Mouse (Mus musculus): ENCODE results near the gene Srarp. TPM values are rescaled to one million over a fixed set of nuclear protein-coding genes. Genes with fewer than 3 reads are reported as not detected.

The Srarp gene
- polyA plus RNA-seq, 1 experiment from 2014 or later = not detected

GRCm38 (mm10) chr4:141466289-141466795 is 30.4 kb upstream of the Srarp start:
- no peak overlapping the region for H3K4me3 ChIP-seq (ENCODE audit: low read depth, low read length)
- no peak overlapping the region for H3K9ac ChIP-seq (ENCODE audit: low read depth, low read length)
- H3K4me1 ChIP-seq (replicated peaks; ENCODE audit: control insufficient read depth, insufficient read depth, low read length) = no peaks in the 10 kb centered on the region
- TF ChIP-seq CTCF (IDR thresholded peaks at IDR 0.05; ENCODE audit: low read depth) = no peak
- H3K4me2 ChIP-seq (replicated peaks; ENCODE audit: low read depth) = no peak overlapping the region
- peaks cover 93% of the 10 kb centered on the region for H3K36me3 ChIP-seq (ENCODE audit: control insufficient read depth, insufficient read depth)
- no peak for ATAC-seq
- WGBS = 89% methylated on average over 16 of the region's 16 CpGs
- H3K27me3 ChIP-seq (replicated peaks; ENCODE audit: control insufficient read depth, insufficient read depth, low read length) = no peaks in the 10 kb centered on the region
- no peaks in the 10 kb centered on the region for H3K9me3 ChIP-seq (ENCODE audit: control insufficient read depth)
- H3K27ac ChIP-seq (ENCODE audit: low read depth, low read length) = peak overlapping the region; percentile 21; the same call in 1 of the 2 replicates

DNA sequence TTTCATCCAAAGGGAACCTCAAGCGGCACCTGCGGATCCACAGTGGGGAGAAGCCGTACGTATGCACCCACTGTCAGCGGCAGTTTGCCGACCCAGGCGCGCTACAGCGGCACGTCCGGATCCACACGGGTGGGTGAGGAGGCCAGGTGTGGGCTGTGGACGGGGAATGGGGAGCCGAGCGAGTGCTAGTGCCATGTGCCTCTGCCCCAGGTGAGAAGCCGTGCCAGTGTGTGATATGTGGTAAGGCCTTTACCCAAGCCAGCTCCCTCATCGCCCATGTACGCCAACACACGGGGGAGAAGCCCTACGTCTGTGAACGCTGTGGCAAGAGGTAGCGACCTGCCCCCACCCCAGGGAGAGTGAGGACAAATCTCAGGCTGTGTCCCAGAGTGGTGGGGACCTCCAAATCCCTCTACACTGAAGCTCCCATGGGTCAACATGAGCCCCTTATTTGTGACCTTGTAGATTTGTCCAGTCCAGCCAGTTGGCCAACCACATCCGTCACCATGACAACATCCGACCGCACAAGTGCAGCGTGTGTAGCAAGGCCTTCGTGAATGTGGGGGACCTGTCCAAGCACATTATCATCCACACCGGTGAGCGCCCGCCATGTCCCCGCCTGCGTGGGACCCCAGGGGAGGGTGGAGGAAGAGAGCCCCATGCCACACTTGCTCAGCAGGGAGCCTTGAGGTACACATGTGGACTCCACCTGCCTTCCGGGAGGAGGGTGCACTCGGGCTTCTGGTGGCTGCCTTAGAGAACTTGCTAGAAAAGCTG is 29.8 kb upstream of the Srarp start:
- H3K4me2 ChIP-seq (replicated peaks; ENCODE audit: low read depth) = no peak overlapping the region

DNA sequence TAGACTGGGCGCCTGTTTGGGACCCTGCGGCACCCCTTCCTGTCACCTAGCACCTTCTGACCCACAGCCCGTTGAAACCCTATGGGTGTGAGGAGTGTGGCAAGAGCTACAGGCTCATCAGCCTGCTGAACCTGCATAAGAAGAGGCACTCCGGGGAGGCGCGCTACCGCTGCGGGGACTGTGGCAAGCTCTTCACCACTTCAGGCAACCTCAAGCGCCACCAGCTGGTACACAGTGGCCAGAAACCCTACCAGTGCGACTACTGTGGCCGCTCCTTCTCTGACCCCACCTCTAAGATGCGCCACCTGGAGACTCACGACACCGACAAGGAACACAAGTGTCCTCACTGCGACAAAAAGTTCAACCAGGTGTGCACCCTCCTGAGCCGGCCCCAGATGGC is 28.8 kb upstream of the Srarp start:
- WGBS = 78% methylated on average over 16 of the region's 16 CpGs
- Histone ChIP-seq H3K36me3 (ENCODE audit: control insufficient read depth, insufficient read depth) (peaks cover 86% of the 10 kb centered on the region), H3K4me1 (replicated peaks; ENCODE audit: control insufficient read depth, insufficient read depth, low read length) (no peaks in the 10 kb centered on the region), H3K27ac (ENCODE audit: low read depth, low read length) (0 out of 2 replicates have a peak overlapping the region, but pooled peaks have one; percentile 4), H3K9me3 (ENCODE audit: control insufficient read depth) (no peaks in the 10 kb centered on the region), H3K4me2 (replicated peaks; ENCODE audit: low read depth) (no peak overlapping the region), H3K4me3 (ENCODE audit: low read depth, low read length) (no peak overlapping the region), H3K9ac (ENCODE audit: low read depth, low read length) (no peak overlapping the region), H3K27me3 (replicated peaks; ENCODE audit: control insufficient read depth, insufficient read depth, low read length) (no peaks in the 10 kb centered on the region)
- TF ChIP-seq CTCF (IDR thresholded peaks at IDR 0.05; ENCODE audit: low read depth) = no peak
- no peak for ATAC-seq

More for the DNA sequence above, 29.8 kb upstream of the Srarp start:
- Histone ChIP-seq H3K4me1 (replicated peaks; ENCODE audit: control insufficient read depth, insufficient read depth, low read length) (no peaks in the 10 kb centered on the region), H3K36me3 (ENCODE audit: control insufficient read depth, insufficient read depth) (peaks cover 90% of the 10 kb centered on the region), H3K27me3 (replicated peaks; ENCODE audit: control insufficient read depth, insufficient read depth, low read length) (no peaks in the 10 kb centered on the region), H3K4me3 (ENCODE audit: low read depth, low read length) (no peak overlapping the region), H3K27ac (ENCODE audit: low read depth, low read length) (peak overlapping the region; percentile 21; the same call in 1 of the 2 replicates), H3K9me3 (ENCODE audit: control insufficient read depth) (no peaks in the 10 kb centered on the region), H3K9ac (ENCODE audit: low read depth, low read length) (no peak overlapping the region)
- WGBS = 89% methylated on average over 34 of the region's 34 CpGs
- no peak for TF ChIP-seq CTCF (IDR thresholded peaks at IDR 0.05; ENCODE audit: low read depth)
- ATAC-seq = no peak

- no peaks in the 10 kb centered on the region for H3K27me3 ChIP-seq (replicated peaks; ENCODE audit: control insufficient read depth, insufficient read depth, low read length)
- H3K9ac ChIP-seq (ENCODE audit: low read depth, low read length) = no peak overlapping the region
- no peak overlapping the region for H3K27ac ChIP-seq (ENCODE audit: low read depth, low read length)
- no peaks in the 10 kb centered on the region for H3K9me3 ChIP-seq (ENCODE audit: control insufficient read depth)
- TF ChIP-seq CTCF (IDR thresholded peaks at IDR 0.05; ENCODE audit: low read depth) = no peak
- no peaks in the 10 kb centered on the region for H3K4me1 ChIP-seq (replicated peaks; ENCODE audit: control insufficient read depth, insufficient read depth, low read length)
- 69% methylated on average over 14 of the region's 14 CpGs for WGBS
- H3K36me3 ChIP-seq (ENCODE audit: control insufficient read depth, insufficient read depth) = peaks cover 74% of the 10 kb centered on the region
- no peak overlapping the region for H3K4me2 ChIP-seq (replicated peaks; ENCODE audit: low read depth)
- ATAC-seq = no peak
- H3K4me3 ChIP-seq (ENCODE audit: low read depth, low read length) = no peak overlapping the region
Measured at GRCm38 (mm10) chr4:141463472-141463871, 27.6 kb upstream of the Srarp start.

GRCm38 (mm10) chr4:141461576-141461975 is 25.7 kb upstream of the Srarp start:
- H3K9me3 ChIP-seq (ENCODE audit: control insufficient read depth) = no peaks in the 10 kb centered on the region
- 91% methylated on average over 12 of the region's 12 CpGs for WGBS
- H3K4me1 ChIP-seq (replicated peaks; ENCODE audit: control insufficient read depth, insufficient read depth, low read length) = no peaks in the 10 kb centered on the region
- H3K27me3 ChIP-seq (replicated peaks; ENCODE audit: control insufficient read depth, insufficient read depth, low read length) = no peaks in the 10 kb centered on the region
- H3K4me2 ChIP-seq (replicated peaks; ENCODE audit: low read depth) = no peak overlapping the region
- ATAC-seq = no peak
- H3K27ac ChIP-seq (ENCODE audit: low read depth, low read length) = no peak overlapping the region
- H3K36me3 ChIP-seq (ENCODE audit: control insufficient read depth, insufficient read depth) = peaks cover 61% of the 10 kb centered on the region
- no peak for TF ChIP-seq CTCF (IDR thresholded peaks at IDR 0.05; ENCODE audit: low read depth)
- H3K9ac ChIP-seq (ENCODE audit: low read depth, low read length) = no peak overlapping the region; the same call in 1 of the 2 replicates
- no peak overlapping the region for H3K4me3 ChIP-seq (ENCODE audit: low read depth, low read length)

GRCm38 (mm10) chr4:141461088-141461487 is 25.2 kb upstream of the Srarp start:
- H3K27ac ChIP-seq (ENCODE audit: low read depth, low read length) = no peak overlapping the region
- no peak overlapping the region for H3K4me2 ChIP-seq (replicated peaks; ENCODE audit: low read depth)
- no peaks in the 10 kb centered on the region for H3K27me3 ChIP-seq (replicated peaks; ENCODE audit: control insufficient read depth, insufficient read depth, low read length)
- H3K9me3 ChIP-seq (ENCODE audit: control insufficient read depth) = no peaks in the 10 kb centered on the region
- H3K9ac ChIP-seq (ENCODE audit: low read depth, low read length) = no peak overlapping the region
- H3K4me1 ChIP-seq (replicated peaks; ENCODE audit: control insufficient read depth, insufficient read depth, low read length) = no peaks in the 10 kb centered on the region
- WGBS = 57% methylated on average over 12 of the region's 12 CpGs
- ATAC-seq = peak; percentile 57
- peaks cover 56% of the 10 kb centered on the region for H3K36me3 ChIP-seq (ENCODE audit: control insufficient read depth, insufficient read depth)
- TF ChIP-seq CTCF (IDR thresholded peaks at IDR 0.05; ENCODE audit: low read depth) = no peak
- no peak overlapping the region for H3K4me3 ChIP-seq (ENCODE audit: low read depth, low read length)

All from intestine, postnatal 0 days (tissue).